Mouse (Mus musculus) liver, postnatal 0 days (tissue): Measurements from ENCODE around the gene Btbd9.

Experiments
- CTCF ChIP-seq: sonication (generic); IDR thresholded peaks from 2 replicates; pipeline ENCODE4 v1.5.1; 2016; ENCODE audit warnings: antibody characterized with exemption, low read depth
- EP300 ChIP-seq: IDR thresholded peaks from 2 replicates; pipeline ENCODE4 v1.6.1; 2016; ENCODE audit warnings: antibody characterized with exemption, low read depth, mild to moderate bottlenecking

DNA sequence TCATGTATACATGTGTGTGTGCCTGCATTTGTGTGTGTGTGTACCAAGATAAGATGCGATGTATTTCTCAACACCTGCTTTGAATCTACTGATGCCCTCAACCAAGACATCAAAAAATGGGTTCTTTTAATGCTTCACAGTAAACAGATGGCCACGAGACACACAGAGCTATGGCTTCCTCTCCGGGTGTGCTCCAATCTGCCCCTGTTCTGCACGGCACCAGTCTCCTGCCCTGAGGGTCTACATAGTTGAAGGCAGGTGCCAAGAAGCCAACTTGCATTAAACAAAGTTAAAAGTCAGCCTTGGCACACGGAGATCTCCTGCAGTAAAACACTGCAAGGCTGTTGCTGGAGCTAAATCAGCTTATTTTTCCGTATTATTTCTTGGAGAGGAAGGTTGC, 335.2 kb downstream of the Btbd9 start:
- TF ChIP-seq CTCF = no peak
- TF ChIP-seq EP300 = no peak
